Mouse (Mus musculus) embryonic facial prominence, embryonic 14.5 days (tissue): ENCODE measurements around the gene Clstn1. TPM values are rescaled to one million over a fixed set of nuclear protein-coding genes. Genes with fewer than 3 reads are reported as not detected.

Source experiments
- ATAC-seq: fragments of 200-750 bp; cut with Nextera tagmentation; 2 replicates; pipeline ENCODE4 v1.8.0; 2017; ENCODE audit warnings: low read depth, moderate number of reproducible peaks, moderate TSS enrichment
- DNase-seq: peaks from one replicate; pipeline ENCODE4 v3.0.0-alpha.2; 2015; ENCODE audit warnings: low spot score
- H3K27ac ChIP-seq: fragments of 300-500 bp; sonication (generic); replicated peaks from 2 replicates; pipeline ENCODE4 v1.5.1; 2014; ENCODE audit warnings: low read depth, mild to moderate bottlenecking, low read length, moderate library complexity
- H3K27me3 ChIP-seq: fragments of 300-500 bp; sonication (generic); replicated peaks from 2 replicates; pipeline ENCODE4 v1.6.1; 2014; ENCODE audit warnings: low read length; ENCODE audit not compliant: control insufficient read depth, insufficient read depth
- H3K36me3 ChIP-seq: fragments of 300-500 bp; sonication (generic); 2 replicates; pipeline ENCODE4 v1.6.1; 2014; ENCODE audit warnings: low read length, mixed read lengths; ENCODE audit not compliant: control insufficient read depth, insufficient read depth
- H3K4me1 ChIP-seq: fragments of 300-500 bp; sonication (generic); 2 replicates; pipeline ENCODE4 v1.6.1; 2014; ENCODE audit warnings: antibody characterized with exemption, low read length; ENCODE audit not compliant: control insufficient read depth, insufficient read depth
- H3K4me2 ChIP-seq: fragments of 300-500 bp; sonication (generic); 2 replicates; pipeline ENCODE4 v1.6.1; 2014; ENCODE audit warnings: low read depth, mild to moderate bottlenecking, low read length, moderate library complexity, mixed read lengths
- H3K4me3 ChIP-seq: fragments of 300-500 bp; sonication (generic); 2 replicates; pipeline ENCODE4 v1.5.1; 2014; ENCODE audit warnings: low read depth, mild to moderate bottlenecking, low read length
- H3K9ac ChIP-seq: fragments of 300-500 bp; sonication (generic); 2 replicates; pipeline ENCODE4 v1.6.1; 2014; ENCODE audit warnings: low read depth, mild to moderate bottlenecking, low read length, moderate library complexity, mixed read lengths
- H3K9me3 ChIP-seq: fragments of 300-500 bp; sonication (generic); 2 replicates; pipeline ENCODE4 v1.6.1; 2016; ENCODE audit warnings: low read length; ENCODE audit not compliant: control insufficient read depth
- WGBS: fragments of 180-500 bp; shearing (Covaris S2); extraction: QIAGEN DNeasy Blood & Tissue Kit; methylation state at CpG from one replicate; pipeline ENCODE4 v1.1.7; 2014; 5-methylcytosine and 5-hydroxymethylcytosine counted together
- polyA plus RNA-seq: library from polyadenylated mRNA; unstranded; fragments of >200 nt; fragmentation: Nextera tagmentation; extraction: Ambion mirVana; gene quantifications from 2 replicates; pipeline ENCODE4 v1.2.1, GENCODE M21; 2014

Clstn1 gene
- polyA plus RNA-seq, 1 experiment from 2014 or later = 51.4 TPM

- 89% methylated on average over 5 of the region's 5 CpGs for WGBS
- DNase-seq = no peak
- ATAC-seq = no peak
- Histone ChIP-seq H3K4me1 (no peaks in the 10 kb centered on the region), H3K4me2 (no peak overlapping the region), H3K4me3 (no peak overlapping the region), H3K9ac (no peak overlapping the region), H3K27ac (no peak overlapping the region), H3K27me3 (peaks cover 18% of the 10 kb centered on the region), H3K36me3 (no peaks in the 10 kb centered on the region), H3K9me3 (no peaks in the 10 kb centered on the region)
Observed at GRCm38 (mm10) chr4:149672747-149673146, 86.5 kb downstream of the Clstn1 start.

- ATAC-seq (no peak), DNase-seq (no peak)
- H3K9me3 ChIP-seq = no peaks in the 10 kb centered on the region
- no peaks in the 10 kb centered on the region for H3K4me1 ChIP-seq
- peaks cover 18% of the 10 kb centered on the region for H3K27me3 ChIP-seq
- H3K4me2 ChIP-seq = peak overlapping the region; percentile 95
- peak overlapping the region; percentile 53 for H3K4me3 ChIP-seq
- H3K9ac ChIP-seq = peak overlapping the region; percentile 56
- 13% methylated on average over 8 of the region's 8 CpGs for WGBS
- no peak overlapping the region for H3K27ac ChIP-seq
- H3K36me3 ChIP-seq = no peaks in the 10 kb centered on the region
Observed at GRCm38 (mm10) chr4:149674814-149675377, 88.6 kb downstream of the Clstn1 start.

- H3K9ac ChIP-seq = peak overlapping the region; percentile 56
- DNase-seq (peak; percentile 63), ATAC-seq (peak; percentile 93)
- H3K4me3 ChIP-seq = peak overlapping the region; percentile 53
- peaks cover 18% of the 10 kb centered on the region for H3K27me3 ChIP-seq
- H3K36me3 ChIP-seq = no peaks in the 10 kb centered on the region
- peak overlapping the region; percentile 95 for H3K4me2 ChIP-seq
- H3K27ac ChIP-seq = no peak overlapping the region
- H3K4me1 ChIP-seq = no peaks in the 10 kb centered on the region
- WGBS = under 1% methylated on average over 47 of the region's 60 CpGs
- no peaks in the 10 kb centered on the region for H3K9me3 ChIP-seq
Observed at GRCm38 (mm10) chr4:149675378-149676261, 89.4 kb downstream of the Clstn1 start.

- H3K9me3 ChIP-seq = no peaks in the 10 kb centered on the region
- no peak overlapping the region for H3K27ac ChIP-seq
- H3K36me3 ChIP-seq = no peaks in the 10 kb centered on the region
- H3K4me3 ChIP-seq = no peak overlapping the region
- 42% methylated on average over 1 of the region's 1 CpGs for WGBS
- peaks cover 18% of the 10 kb centered on the region for H3K27me3 ChIP-seq
- ATAC-seq = no peak
- H3K4me2 ChIP-seq = no peak overlapping the region
- H3K9ac ChIP-seq = no peak overlapping the region
- DNase-seq = no peak
- no peaks in the 10 kb centered on the region for H3K4me1 ChIP-seq
Observed at GRCm38 (mm10) chr4:149678006-149678405, 91.7 kb downstream of the Clstn1 start.

- ATAC-seq (no peak), DNase-seq (no peak)
- no peaks in the 10 kb centered on the region for H3K9me3 ChIP-seq
- WGBS = 66% methylated on average over 11 of the region's 11 CpGs
- no peak overlapping the region for H3K9ac ChIP-seq
- no peak overlapping the region for H3K4me2 ChIP-seq
- no peak overlapping the region for H3K27ac ChIP-seq
- H3K4me3 ChIP-seq = no peak overlapping the region
- no peaks in the 10 kb centered on the region for H3K4me1 ChIP-seq
- H3K27me3 ChIP-seq = peaks cover 15% of the 10 kb centered on the region
- H3K36me3 ChIP-seq = no peaks in the 10 kb centered on the region
Observed at GRCm38 (mm10) chr4:149679056-149679770, 92.9 kb downstream of the Clstn1 start.

- H3K4me2 ChIP-seq = no peak overlapping the region
- H3K36me3 ChIP-seq = no peaks in the 10 kb centered on the region
- DNase-seq (peak; percentile 32), ATAC-seq (no peak)
- H3K4me3 ChIP-seq = no peak overlapping the region
- 11% methylated on average over 7 of the region's 7 CpGs for WGBS
- H3K9me3 ChIP-seq = no peaks in the 10 kb centered on the region
- H3K9ac ChIP-seq = no peak overlapping the region
- H3K27ac ChIP-seq = no peak overlapping the region
- H3K27me3 ChIP-seq = no peaks in the 10 kb centered on the region
- H3K4me1 ChIP-seq = no peaks in the 10 kb centered on the region
Observed at GRCm38 (mm10) chr4:149683875-149684274, 97.6 kb downstream of the Clstn1 start.

- no peaks in the 10 kb centered on the region for H3K4me1 ChIP-seq
- DNase-seq = no peak
- H3K9me3 ChIP-seq = no peaks in the 10 kb centered on the region
- no peak overlapping the region for H3K4me2 ChIP-seq
- no peaks in the 10 kb centered on the region for H3K36me3 ChIP-seq
- H3K4me3 ChIP-seq = no peak overlapping the region
- H3K27me3 ChIP-seq = no peaks in the 10 kb centered on the region
- no peak overlapping the region for H3K9ac ChIP-seq
- WGBS = 73% methylated on average over 11 of the region's 11 CpGs
- H3K27ac ChIP-seq = no peak overlapping the region
- no peak for ATAC-seq
Observed at GRCm38 (mm10) chr4:149684841-149685623, 98.8 kb downstream of the Clstn1 start.

- no peak overlapping the region for H3K9ac ChIP-seq
- H3K9me3 ChIP-seq = no peaks in the 10 kb centered on the region
- no peak overlapping the region for H3K4me3 ChIP-seq
- ATAC-seq (no peak), DNase-seq (no peak)
- no peaks in the 10 kb centered on the region for H3K36me3 ChIP-seq
- H3K4me2 ChIP-seq = no peak overlapping the region
- no peaks in the 10 kb centered on the region for H3K27me3 ChIP-seq
- 0 out of 2 replicates have a peak, but pooled peaks cover 9% of the 10 kb centered on the region for H3K4me1 ChIP-seq
- no peak overlapping the region for H3K27ac ChIP-seq
- 78% methylated on average over 14 of the region's 14 CpGs for WGBS
Observed at GRCm38 (mm10) chr4:149688861-149689260, 102.6 kb downstream of the Clstn1 start.
